Comparison of ENCODE assay signal across 29 mouse cellular contexts in the genomic region with DNA sequence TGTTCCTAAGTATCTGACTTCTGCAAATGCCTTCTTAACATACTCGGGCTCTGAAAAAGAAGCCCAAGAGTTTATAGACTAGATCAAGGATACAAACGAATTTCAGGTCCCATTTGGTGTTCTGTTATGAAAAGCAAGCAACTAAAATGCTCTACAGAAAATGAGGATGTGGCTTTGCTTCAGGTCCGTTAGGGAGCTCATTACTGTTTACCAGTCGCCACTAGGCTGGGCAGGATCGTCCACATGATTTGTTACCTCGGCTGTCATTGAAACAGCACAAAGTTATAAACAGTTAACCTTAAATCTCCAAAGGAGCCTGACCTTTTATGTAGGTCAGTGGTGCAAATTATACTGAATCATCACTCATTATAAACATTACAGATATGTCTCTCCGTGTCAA. TPM values are rescaled to one million over a fixed set of nuclear protein-coding genes. Genes with fewer than 3 reads are reported as not detected.
"Had no signal": no experiment of that assay in that cellular context is flagged by ENCODE, and none has a peak within 500 bp of the region (broad histone marks: within the 10 kb centered on the region; RNA-seq: fewer than 3 reads in every experiment).

No protein-coding gene starts in this region.

- H3K27ac ChIP-seq: embryonic facial prominence, embryonic 10.5 days; embryonic facial prominence, embryonic 12.5 days; embryonic facial prominence, embryonic 13.5 days; embryonic facial prominence, embryonic 15.5 days; forebrain, embryonic 10.5 days; forebrain, embryonic 12.5 days; forebrain, embryonic 13.5 days; forebrain, embryonic 15.5 days; gastrocnemius, adult 2 months; heart, adult 2 months had no signal

- DNase-seq: cerebellum, adult 18-20 months; cerebellum, adult 2 months; cerebellum, adult 8-10 months; cerebellum, adult 9-10 months; cerebellum, adult 9-11 months; cerebellum, postnatal 10 days; cerebellum, postnatal 14 days; cerebellum, postnatal 25 days; cerebellum, postnatal 36 days; embryo, embryonic 11 days; gastrocnemius, adult 2 months; gastrocnemius, postnatal 10 days; gastrocnemius, postnatal 25 days; gastrocnemius, postnatal 36 days; heart, adult 11 months; heart, adult 18-20 months; heart, adult 2 months had no signal

- H3K9me3 ChIP-seq: embryonic facial prominence, embryonic 10.5 days; embryonic facial prominence, embryonic 12.5 days; embryonic facial prominence, embryonic 13.5 days; embryonic facial prominence, embryonic 15.5 days; forebrain, embryonic 10.5 days; forebrain, embryonic 12.5 days; forebrain, embryonic 13.5 days; forebrain, embryonic 15.5 days had no signal

- H3K4me3 ChIP-seq: embryonic facial prominence, embryonic 10.5 days; embryonic facial prominence, embryonic 12.5 days; embryonic facial prominence, embryonic 13.5 days; embryonic facial prominence, embryonic 15.5 days; erythroblast, embryonic 14.5 days; forebrain, embryonic 10.5 days; forebrain, embryonic 12.5 days; forebrain, embryonic 13.5 days; forebrain, embryonic 15.5 days; gastrocnemius, adult 2 months; heart, adult 2 months had no signal

- H3K27me3 ChIP-seq: embryonic facial prominence, embryonic 12.5 days; embryonic facial prominence, embryonic 13.5 days; embryonic facial prominence, embryonic 15.5 days; forebrain, embryonic 12.5 days; forebrain, embryonic 15.5 days had no signal

- ATAC-seq: forebrain, embryonic 13.5 days; forebrain, embryonic 14.5 days; forebrain, embryonic 15.5 days; forebrain, embryonic 16.5 days had no signal

- H3K4me2 ChIP-seq: embryonic facial prominence, embryonic 12.5 days; embryonic facial prominence, embryonic 13.5 days; embryonic facial prominence, embryonic 15.5 days; forebrain, embryonic 12.5 days; forebrain, embryonic 13.5 days; forebrain, embryonic 15.5 days had no signal

- H3K4me1 ChIP-seq: embryonic facial prominence, embryonic 12.5 days; embryonic facial prominence, embryonic 13.5 days; embryonic facial prominence, embryonic 15.5 days; forebrain, embryonic 13.5 days; forebrain, embryonic 15.5 days had no signal

- H3K36me3 ChIP-seq: embryonic facial prominence, embryonic 10.5 days; embryonic facial prominence, embryonic 12.5 days; embryonic facial prominence, embryonic 13.5 days; embryonic facial prominence, embryonic 15.5 days; forebrain, embryonic 10.5 days; forebrain, embryonic 12.5 days; forebrain, embryonic 15.5 days had no signal

- H3K9ac ChIP-seq: embryonic facial prominence, embryonic 12.5 days; embryonic facial prominence, embryonic 13.5 days; embryonic facial prominence, embryonic 15.5 days; forebrain, embryonic 12.5 days; forebrain, embryonic 13.5 days; forebrain, embryonic 15.5 days had no signal

RNA-seq across cellular contexts. Expression of a gene that starts 29.2 kb away (rescaled TPM):
- total RNA-seq: gastrocnemius, adult 2 months; gastrocnemius, adult 8-10 months; gastrocnemius, postnatal 25 days; gastrocnemius, postnatal 36 days had no signal
- polyA plus RNA-seq: erythroblast, embryonic 14.5 days had no signal
